Mouse (Mus musculus) hindbrain, embryonic 11.5 days (tissue): ENCODE measurements around the gene Atrnl1. TPM values are rescaled to one million over a fixed set of nuclear protein-coding genes. Genes with fewer than 3 reads are reported as not detected.
"Not testable (repeated sequence)": the region's sequence is repeated elsewhere in the genome, so short reads cannot be mapped to it uniquely, and the experiment has no call there.

Experiments used
- ATAC-seq: fragments of 200-750 bp; cut with Nextera tagmentation; 2 replicates; pipeline ENCODE4 v1.8.0; 2017; ENCODE audit warnings: mild to moderate bottlenecking, moderate TSS enrichment, moderate library complexity; ENCODE audit not compliant: low FRiP score
- DNase-seq: peaks from one replicate; pipeline ENCODE4 v3.0.0-alpha.2; 2015; ENCODE audit warnings: low spot score
- H3K27ac ChIP-seq: fragments of 300-500 bp; sonication (generic); 2 replicates; pipeline ENCODE4 v1.5.1; 2014; ENCODE audit warnings: mild to moderate bottlenecking, low read depth, low read length
- H3K27me3 ChIP-seq: fragments of 300-500 bp; sonication (generic); 2 replicates; pipeline ENCODE4 v1.6.1; 2014; ENCODE audit warnings: mild to moderate bottlenecking, low read length, moderate library complexity, mixed read lengths; ENCODE audit not compliant: control insufficient read depth, insufficient read depth
- H3K36me3 ChIP-seq: fragments of 300-500 bp; sonication (generic); 2 replicates; pipeline ENCODE4 v1.6.1; 2014; ENCODE audit warnings: mild to moderate bottlenecking, low read length, moderate library complexity, mixed read lengths; ENCODE audit not compliant: control insufficient read depth, insufficient read depth
- H3K4me1 ChIP-seq: fragments of 300-500 bp; sonication (generic); replicated peaks from 2 replicates; pipeline ENCODE4 v1.6.1; 2014; ENCODE audit warnings: low read length, mixed read lengths; ENCODE audit not compliant: control insufficient read depth, insufficient read depth
- H3K4me2 ChIP-seq: fragments of 300-500 bp; sonication (generic); replicated peaks from 2 replicates; pipeline ENCODE4 v1.6.1; 2014; ENCODE audit warnings: mild to moderate bottlenecking, low read depth, low read length
- H3K4me3 ChIP-seq: fragments of 300-500 bp; sonication (generic); 2 replicates; pipeline ENCODE4 v1.5.1; 2014; ENCODE audit warnings: low read depth, low read length
- H3K9ac ChIP-seq: fragments of 300-500 bp; sonication (generic); 2 replicates; pipeline ENCODE4 v1.6.1; 2014; ENCODE audit warnings: low read depth, low read length
- H3K9me3 ChIP-seq: fragments of 300-500 bp; sonication (generic); 2 replicates; pipeline ENCODE4 v1.6.1; 2016; ENCODE audit warnings: low read length; ENCODE audit not compliant: control insufficient read depth
- WGBS: fragments of 180-500 bp; shearing (Covaris S2); extraction: QIAGEN DNeasy Blood & Tissue Kit; methylation state at CpG from one replicate; pipeline ENCODE4 v1.1.7; 2014; 5-methylcytosine and 5-hydroxymethylcytosine counted together
- polyA plus RNA-seq: library from polyadenylated mRNA; unstranded; fragments of >200 nt; fragmentation: Nextera tagmentation; extraction: Ambion mirVana; gene quantifications from 2 replicates; pipeline ENCODE4 v1.2.1, GENCODE M21; 2014

Atrnl1 gene
- polyA plus RNA-seq, 1 experiment from 2014 or later: 6.6 TPM

GRCm38 (mm10) chr19:58025053-58025452 is 414.2 kb downstream of the Atrnl1 start:
- no peaks in the 10 kb centered on the region for H3K27me3 ChIP-seq
- ATAC-seq: no peak
- no peaks in the 10 kb centered on the region for H3K4me1 ChIP-seq
- no peak for DNase-seq
- H3K4me3 ChIP-seq: no peak overlapping the region
- H3K4me2 ChIP-seq: no peak overlapping the region
- H3K36me3 ChIP-seq: no peaks in the 10 kb centered on the region
- WGBS: 84% methylated on average over 2 of the region's 2 CpGs
- no peak overlapping the region for H3K27ac ChIP-seq
- H3K9me3 ChIP-seq: no peaks in the 10 kb centered on the region
- no peak overlapping the region for H3K9ac ChIP-seq

GRCm38 (mm10) chr19:58029661-58030060 is 418.8 kb downstream of the Atrnl1 start:
- Histone ChIP-seq H3K9ac (no peak overlapping the region), H3K9me3 (no peaks in the 10 kb centered on the region), H3K27ac (no peak overlapping the region), H3K4me2 (no peak overlapping the region), H3K4me1 (no peaks in the 10 kb centered on the region), H3K4me3 (no peak overlapping the region), H3K36me3 (no peaks in the 10 kb centered on the region), H3K27me3 (no peaks in the 10 kb centered on the region)
- WGBS: 56% methylated on average over 2 of the region's 2 CpGs
- DNase-seq: no peak
- ATAC-seq: no peak

- Histone ChIP-seq H3K4me2 (no peak overlapping the region), H3K4me1 (no peaks in the 10 kb centered on the region), H3K4me3 (no peak overlapping the region), H3K27ac (no peak overlapping the region), H3K36me3 (no peaks in the 10 kb centered on the region), H3K9ac (no peak overlapping the region), H3K9me3 (no peaks in the 10 kb centered on the region), H3K27me3 (no peaks in the 10 kb centered on the region)
- DNase-seq (no peak), ATAC-seq (no peak)
- 87% methylated on average over 5 of the region's 5 CpGs for WGBS
Observed at GRCm38 (mm10) chr19:58033241-58033640, 422.4 kb downstream of the Atrnl1 start.

- H3K4me2 ChIP-seq: no peak overlapping the region
- H3K36me3 ChIP-seq: no peaks in the 10 kb centered on the region
- ATAC-seq: no peak
- no peak overlapping the region for H3K27ac ChIP-seq
- no peak overlapping the region for H3K9ac ChIP-seq
- WGBS: 90% methylated on average over 3 of the region's 3 CpGs
- H3K4me3 ChIP-seq: no peak overlapping the region
- no peaks in the 10 kb centered on the region for H3K9me3 ChIP-seq
- H3K4me1 ChIP-seq: no peaks in the 10 kb centered on the region
- DNase-seq: no peak
- H3K27me3 ChIP-seq: no peaks in the 10 kb centered on the region
Observed at GRCm38 (mm10) chr19:58036166-58036565, 425.3 kb downstream of the Atrnl1 start.

GRCm38 (mm10) chr19:58043120-58043519 is 432.3 kb downstream of the Atrnl1 start:
- 87% methylated on average over 8 of the region's 8 CpGs for WGBS
- Histone ChIP-seq H3K9ac (no peak overlapping the region), H3K27ac (no peak overlapping the region), H3K9me3 (no peaks in the 10 kb centered on the region), H3K4me1 (no peaks in the 10 kb centered on the region), H3K27me3 (no peaks in the 10 kb centered on the region), H3K4me2 (no peak overlapping the region), H3K36me3 (no peaks in the 10 kb centered on the region), H3K4me3 (no peak overlapping the region)
- no peak for ATAC-seq
- no peak for DNase-seq

- no peak overlapping the region for H3K4me3 ChIP-seq
- H3K27ac ChIP-seq: no peak overlapping the region
- ATAC-seq (no peak), DNase-seq (no peak)
- no peaks in the 10 kb centered on the region for H3K4me1 ChIP-seq
- H3K4me2 ChIP-seq: no peak overlapping the region
- H3K9ac ChIP-seq: no peak overlapping the region
- no peaks in the 10 kb centered on the region for H3K27me3 ChIP-seq
- 71% methylated on average over 4 of the region's 4 CpGs for WGBS
- no peaks in the 10 kb centered on the region for H3K36me3 ChIP-seq
- no peaks in the 10 kb centered on the region for H3K9me3 ChIP-seq
Observed at GRCm38 (mm10) chr19:58043550-58043949, 432.7 kb downstream of the Atrnl1 start.

- no peak overlapping the region for H3K27ac ChIP-seq
- H3K27me3 ChIP-seq: no peaks in the 10 kb centered on the region
- DNase-seq (no peak), ATAC-seq (no peak)
- no peaks in the 10 kb centered on the region for H3K4me1 ChIP-seq
- no peaks in the 10 kb centered on the region for H3K36me3 ChIP-seq
- 91% methylated on average over 5 of the region's 5 CpGs for WGBS
- H3K9ac ChIP-seq: no peak overlapping the region
- H3K4me3 ChIP-seq: no peak overlapping the region
- no peaks in the 10 kb centered on the region for H3K9me3 ChIP-seq
- no peak overlapping the region for H3K4me2 ChIP-seq
Observed at GRCm38 (mm10) chr19:58044816-58045215, 434.0 kb downstream of the Atrnl1 start.

- no peak overlapping the region for H3K9ac ChIP-seq
- no peaks in the 10 kb centered on the region for H3K4me1 ChIP-seq
- no peak overlapping the region for H3K4me2 ChIP-seq
- no peaks in the 10 kb centered on the region for H3K27me3 ChIP-seq
- no peaks in the 10 kb centered on the region for H3K9me3 ChIP-seq
- 86% methylated on average over 7 of the region's 7 CpGs for WGBS
- DNase-seq (no peak), ATAC-seq (no peak)
- H3K4me3 ChIP-seq: no peak overlapping the region
- no peaks in the 10 kb centered on the region for H3K36me3 ChIP-seq
- no peak overlapping the region for H3K27ac ChIP-seq
Observed at GRCm38 (mm10) chr19:58046656-58047055, 435.8 kb downstream of the Atrnl1 start.

GRCm38 (mm10) chr19:58050410-58050809 is 439.6 kb downstream of the Atrnl1 start:
- DNase-seq, H3K4me3 ChIP-seq, H3K9me3 ChIP-seq, H3K36me3 ChIP-seq, H3K4me2 ChIP-seq, H3K27ac ChIP-seq, H3K9ac ChIP-seq, H3K4me1 ChIP-seq, H3K27me3 ChIP-seq, ATAC-seq: not testable (repeated sequence)
- 94% methylated on average over 8 of the region's 9 CpGs for WGBS
